Mouse (Mus musculus): ENCODE results near the gene Slc41a2. TPM values are rescaled to one million over a fixed set of nuclear protein-coding genes. Genes with fewer than 3 reads are reported as not detected.
"Not testable (repeated sequence)": the region's sequence is repeated elsewhere in the genome, so short reads cannot be mapped to it uniquely, and the experiment has no call there.

Slc41a2 gene
- total RNA-seq (2021) = 1 to 10 TPM in 1 of 2 experiments, under 1 TPM in 1; 0.46 to 1.1 TPM
- long read RNA-seq, experiment 1, full-length matches to known transcripts = 1 of 2 reads
- long read RNA-seq, experiment 1, partial matches to known transcripts = 1 of 2 reads
- long read RNA-seq, experiment 1, other reads (novel, unspliced or antisense) = 0 of 2 reads
- long read RNA-seq, experiment 2 = 0 reads

GRCm38 (mm10) chr10:83337159-83337951 is at the start of gene Slc41a2:
Slc41a2 (minus strand) TSS chr10:83337882.
- intact Hi-C loops (cut with DNase I) = no loop called here
- TF ChIP-seq CTCF (IDR thresholded peaks at IDR 0.05) = no peak
- Histone ChIP-seq H3K27ac (peak within 1 kb of the TSS; percentile 82), H3K4me3 (peak within 1 kb of the TSS; percentile 82)
- peak; percentile 86 for DNase-seq

- TF ChIP-seq CTCF (IDR thresholded peaks at IDR 0.05) = no peak
- no peak overlapping the region for H3K4me3 ChIP-seq
- no peak overlapping the region for H3K27ac ChIP-seq
- DNase-seq = no peak
- intact Hi-C loops (cut with DNase I) = no loop called here
Measured at GRCm38 (mm10) chr10:83385330-83385910, 47.7 kb upstream of the Slc41a2 start.

GRCm38 (mm10) chr10:83384456-83385215 is 47.0 kb upstream of the Slc41a2 start:
- no peak for DNase-seq
- intact Hi-C loops (cut with DNase I) = no loop called here
- H3K27ac ChIP-seq = no peak overlapping the region
- no peak for TF ChIP-seq CTCF (IDR thresholded peaks at IDR 0.05)
- no peak overlapping the region for H3K4me3 ChIP-seq

- DNase-seq = no peak
- Histone ChIP-seq H3K4me3 (no peak overlapping the region), H3K27ac (no peak overlapping the region)
- TF ChIP-seq CTCF (IDR thresholded peaks at IDR 0.05) = no peak
- intact Hi-C loops (cut with DNase I) = no loop called here
Measured at GRCm38 (mm10) chr10:83383863-83384262, 46.2 kb upstream of the Slc41a2 start.

GRCm38 (mm10) chr10:83382988-83383387 is 45.3 kb upstream of the Slc41a2 start:
- no peak for DNase-seq
- no peak overlapping the region for H3K27ac ChIP-seq
- H3K4me3 ChIP-seq = no peak overlapping the region
- no peak for TF ChIP-seq CTCF (IDR thresholded peaks at IDR 0.05)
- intact Hi-C loops (cut with DNase I) = no loop called here

- intact Hi-C loops (cut with DNase I) = no loop called here
- Histone ChIP-seq H3K27ac (no peak overlapping the region), H3K4me3 (no peak overlapping the region)
- no peak for TF ChIP-seq CTCF (IDR thresholded peaks at IDR 0.05)
- no peak for DNase-seq
Measured at GRCm38 (mm10) chr10:83382528-83382927, 44.8 kb upstream of the Slc41a2 start.

GRCm38 (mm10) chr10:83380501-83380900 is 42.8 kb upstream of the Slc41a2 start:
- intact Hi-C loops (cut with DNase I) = no loop called here
- no peak for DNase-seq
- TF ChIP-seq CTCF (IDR thresholded peaks at IDR 0.05) = no peak

GRCm38 (mm10) chr10:83378083-83378833 is 40.6 kb upstream of the Slc41a2 start:
- DNase-seq = no peak
- no peak for TF ChIP-seq CTCF (IDR thresholded peaks at IDR 0.05)
- intact Hi-C loops (cut with DNase I) = no loop called here
- H3K4me3 ChIP-seq = no peak overlapping the region
- no peak overlapping the region for H3K27ac ChIP-seq

More at GRCm38 (mm10) chr10:83380501-83380900, 42.8 kb upstream of the Slc41a2 start:
- Histone ChIP-seq H3K4me3 (no peak overlapping the region), H3K27ac (no peak overlapping the region)

GRCm38 (mm10) chr10:83376911-83377682 is 39.4 kb upstream of the Slc41a2 start:
- no peak overlapping the region for H3K27ac ChIP-seq
- intact Hi-C loops (cut with DNase I) = no loop called here
- DNase-seq = no peak
- TF ChIP-seq CTCF (IDR thresholded peaks at IDR 0.05) = no peak
- H3K4me3 ChIP-seq = no peak overlapping the region

GRCm38 (mm10) chr10:83375458-83375857 is 37.8 kb upstream of the Slc41a2 start:
- intact Hi-C loops (cut with DNase I) = not testable (repeated sequence)

GRCm38 (mm10) chr10:83374045-83374656 is 36.5 kb upstream of the Slc41a2 start:
- DNase-seq = no peak
- no peak overlapping the region for H3K4me3 ChIP-seq
- no peak for TF ChIP-seq CTCF (IDR thresholded peaks at IDR 0.05)
- intact Hi-C loops (cut with DNase I) = no loop called here
- no peak overlapping the region for H3K27ac ChIP-seq

More at GRCm38 (mm10) chr10:83375458-83375857, 37.8 kb upstream of the Slc41a2 start:
- not testable (repeated sequence) for H3K27ac ChIP-seq, DNase-seq, H3K4me3 ChIP-seq

All from gastrocnemius, adult 2 months (tissue).